Mouse (Mus musculus) macrophage (primary cell): Measurements from ENCODE around the gene Gdf15. TPM values are rescaled to one million over a fixed set of nuclear protein-coding genes. Genes with fewer than 3 reads are reported as not detected.

ENCODE experiments used
- H3K27ac ChIP-seq: fragments of 350-480 bp; formaldehyde crosslinking; 2 replicates; pipeline ENCODE4 v1.9.0; 2021
- H3K36me3 ChIP-seq: fragments of 350-480 bp; formaldehyde crosslinking; 2 replicates; pipeline ENCODE4 v1.9.0; 2021; ENCODE audit errors: inconsistent target
- H3K4me3 ChIP-seq: fragments of 350-480 bp; formaldehyde crosslinking; 2 replicates; pipeline ENCODE4 v1.9.0; 2021; ENCODE audit errors: inconsistent target
- H3K79me2 ChIP-seq: fragments of 350-480 bp; formaldehyde crosslinking; 2 replicates; pipeline ENCODE4 v1.9.0; 2021; ENCODE audit errors: inconsistent target
- WGBS: methylation state at CpG from one replicate; pipeline ENCODE4 v1.1.7; 2026; ENCODE audit warnings: inconsistent platforms; ENCODE audit not compliant: missing documents; 5-methylcytosine and 5-hydroxymethylcytosine counted together
- polyA plus RNA-seq: library from polyadenylated mRNA; stranded (reverse); fragments of 250-400 nt; gene quantifications from 3 replicates; pipeline ENCODE4 v1.2.4, GENCODE M21; 2018; ENCODE audit warnings: inconsistent platforms

The Gdf15 gene
- polyA plus RNA-seq, 1 experiment from 2014 or later = 24.3 TPM

GRCm38 (mm10) chr8:70584606-70585257, 47.5 kb downstream of the Gdf15 start:
- no peak overlapping the region for H3K27ac ChIP-seq
- no peaks in the 10 kb centered on the region for H3K79me2 ChIP-seq
- peaks cover 84% of the 10 kb centered on the region for H3K36me3 ChIP-seq
- 90% methylated on average over 8 of the region's 9 CpGs for WGBS
- no peak overlapping the region for H3K4me3 ChIP-seq

- H3K4me3 ChIP-seq = no peak overlapping the region
- 95% methylated on average over 18 of the region's 18 CpGs for WGBS
- peaks cover 81% of the 10 kb centered on the region for H3K36me3 ChIP-seq
- no peaks in the 10 kb centered on the region for H3K79me2 ChIP-seq
- H3K27ac ChIP-seq = no peak overlapping the region
Measured at GRCm38 (mm10) chr8:70583476-70584387, 48.5 kb downstream of the Gdf15 start.

Other genes starting within 250 kb of the Gdf15 start
- gene Crtc1, start 192.9 kb downstream of the Gdf15 start, polyA plus RNA-seq = 3.6 to 9.4 TPM (median 4.1 TPM) in 3 replicates
- gene Klhl26, start 155.5 kb downstream of the Gdf15 start, polyA plus RNA-seq = 5.9 to 7.7 TPM (median 7.4 TPM) in 3 replicates
- gene Tmem59l, start 145.1 kb downstream of the Gdf15 start, polyA plus RNA-seq = not detected in 3 replicates
- not detected in 3 replicates for gene Crlf1, start 139.3 kb downstream of the Gdf15 start, polyA plus RNA-seq
- gene Rex1bd, start 125.7 kb downstream of the Gdf15 start, polyA plus RNA-seq = 37.3 to 87.0 TPM (median 75.4 TPM) in 3 replicates
- gene Uba52, start 121.7 kb downstream of the Gdf15 start, polyA plus RNA-seq = 907 to 1,116 TPM (median 1,045 TPM) in 3 replicates
- 103 to 188 TPM (median 181 TPM) in 3 replicates for gene Fkbp8, start 104.7 kb downstream of the Gdf15 start, polyA plus RNA-seq
- gene Kxd1, start 104.5 kb downstream of the Gdf15 start, polyA plus RNA-seq = 50.0 to 80.3 TPM (median 65.4 TPM) in 3 replicates
- 18.8 to 33.9 TPM (median 21.7 TPM) in 3 replicates for gene Ell, start 93.0 kb downstream of the Gdf15 start, polyA plus RNA-seq
- 26.5 to 53.2 TPM (median 51.1 TPM) in 3 replicates for gene Isyna1, start 38.1 kb downstream of the Gdf15 start, polyA plus RNA-seq
- 71.4 to 137 TPM (median 122 TPM) in 3 replicates for gene Ssbp4, start 23.6 kb downstream of the Gdf15 start, polyA plus RNA-seq
- 104 to 230 TPM (median 156 TPM) in 3 replicates for gene Lrrc25, start 16.3 kb downstream of the Gdf15 start, polyA plus RNA-seq
- 19.1 to 57.8 TPM (median 24.3 TPM) in 3 replicates for gene Pgpep1, start 27.9 kb upstream of the Gdf15 start, polyA plus RNA-seq
- gene Lsm4, start 40.8 kb upstream of the Gdf15 start, polyA plus RNA-seq = 47.7 to 66.4 TPM (median 48.9 TPM) in 3 replicates
- 29.7 to 79.6 TPM (median 40.0 TPM) in 3 replicates for gene Jund, start 66.5 kb upstream of the Gdf15 start, polyA plus RNA-seq
- not detected in 3 replicates for gene Iqcn, start 71.0 kb upstream of the Gdf15 start, polyA plus RNA-seq
- not detected in 3 replicates for gene Gm3336, start 86.1 kb upstream of the Gdf15 start, polyA plus RNA-seq
- gene Pde4c, start 91.3 kb upstream of the Gdf15 start, polyA plus RNA-seq = not detected in 3 replicates
- gene Rab3a, start 122.2 kb upstream of the Gdf15 start, polyA plus RNA-seq = 3.2 to 5.2 TPM (median 3.7 TPM) in 3 replicates
- 26.0 to 40.2 TPM (median 29.3 TPM) in 3 replicates for gene Mpv17l2, start 128.5 kb upstream of the Gdf15 start, polyA plus RNA-seq
- 23.2 to 26.1 TPM (median 23.3 TPM) in 3 replicates for gene Pik3r2, start 144.3 kb upstream of the Gdf15 start, polyA plus RNA-seq
- 40.6 to 60.5 TPM (median 46.5 TPM) in 3 replicates for gene Mast3, start 172.6 kb upstream of the Gdf15 start, polyA plus RNA-seq
- gene Il12rb1, start 176.0 kb upstream of the Gdf15 start, polyA plus RNA-seq = 1.4 to 7.6 TPM (median 1.6 TPM) in 3 replicates
- 8.1 to 21.9 TPM (median 12.1 TPM) in 3 replicates for gene Arrdc2, start 207.3 kb upstream of the Gdf15 start, polyA plus RNA-seq
- 1.2 to 1.7 TPM (median 1.6 TPM) in 3 replicates for gene Kcnn1, start 230.8 kb upstream of the Gdf15 start, polyA plus RNA-seq
- 47.6 to 62.3 TPM (median 58.2 TPM) in 3 replicates for gene Ccdc124, start 241.5 kb upstream of the Gdf15 start, polyA plus RNA-seq